Mouse (Mus musculus) thymus, adult 2 months (tissue): ENCODE results near the gene Spag8. TPM values are rescaled to one million over a fixed set of nuclear protein-coding genes. Genes with fewer than 3 reads are reported as not detected.

Source experiments
- DNase-seq: peaks from one replicate; pipeline ENCODE4 v3.0.0; 2021
- H3K27ac ChIP-seq: fragments of 200-500 bp; 2 replicates; pipeline ENCODE4 v1.5.1; 2012; ENCODE audit warnings: low read length, control low read depth; ENCODE audit not compliant: control insufficient read depth, insufficient read depth
- H3K27me3 ChIP-seq: fragments of 200-500 bp; 2 replicates; pipeline ENCODE4 v1.6.1; 2012; ENCODE audit warnings: mild to moderate bottlenecking, low read length, moderate library complexity, mixed read lengths; ENCODE audit not compliant: control insufficient read depth, insufficient read depth
- H3K36me3 ChIP-seq: fragments of 200-500 bp; 2 replicates; pipeline ENCODE4 v1.6.1; 2012; ENCODE audit warnings: mild to moderate bottlenecking, low read length, moderate library complexity; ENCODE audit not compliant: control insufficient read depth, insufficient read depth
- H3K4me1 ChIP-seq: fragments of 200-500 bp; replicated peaks from 2 replicates; pipeline ENCODE4 v1.6.1; 2012; ENCODE audit warnings: low read length; ENCODE audit not compliant: control insufficient read depth, insufficient read depth
- H3K4me3 ChIP-seq: fragments of 200-500 bp; 2 replicates; pipeline ENCODE4 v1.5.1; 2012; ENCODE audit warnings: mild to moderate bottlenecking, low read length, control low read depth, moderate library complexity; ENCODE audit not compliant: control insufficient read depth, insufficient read depth
- CTCF ChIP-seq: fragments of 200-500 bp; IDR thresholded peaks from 2 replicates; pipeline ENCODE4 v1.5.1; 2012; ENCODE audit warnings: mild to moderate bottlenecking, control low read depth, low read length, moderate library complexity, borderline replicate concordance; ENCODE audit not compliant: control insufficient read depth, poor library complexity, insufficient read depth; ENCODE audit errors: extremely low read depth
- POLR2A ChIP-seq: fragments of 200-500 bp; IDR thresholded peaks from 2 replicates; pipeline ENCODE4 v1.6.1; 2012; ENCODE audit warnings: mild to moderate bottlenecking, low read length, control low read depth, moderate library complexity; ENCODE audit not compliant: control insufficient read depth, poor library complexity, insufficient read depth; ENCODE audit errors: extremely low read depth
- WGBS: fragments of 180-500 bp; shearing (Covaris S2); methylation state at CpG from one replicate; pipeline ENCODE4 v1.1.7; 2018; 5-methylcytosine and 5-hydroxymethylcytosine counted together
- polyA plus RNA-seq: library from polyadenylated mRNA; depleted of rRNA; stranded (reverse); fragments of >200 nt; gene quantifications from 2 replicates; pipeline ENCODE4 v1.2.3, GENCODE M21; 2012

Gene Spag8
- polyA plus RNA-seq, 1 experiment: 1.00 TPM

- TF ChIP-seq POLR2A: no peak
- peak; percentile 11; the same call in 1 of the 2 replicates for TF ChIP-seq CTCF
- DNase-seq: no peak
- H3K36me3 ChIP-seq: no peaks in the 10 kb centered on the region
- peak overlapping the region; percentile 96 for H3K4me3 ChIP-seq
- H3K4me1 ChIP-seq: peaks cover 4% of the 10 kb centered on the region
- no peak overlapping the region for H3K27ac ChIP-seq
- no peaks in the 10 kb centered on the region for H3K27me3 ChIP-seq
- 13% methylated on average over 34 of the region's 34 CpGs for WGBS
Measured at GRCm38 (mm10) chr4:43655656-43656338, 2.4 kb upstream of the Spag8 start.

DNA sequence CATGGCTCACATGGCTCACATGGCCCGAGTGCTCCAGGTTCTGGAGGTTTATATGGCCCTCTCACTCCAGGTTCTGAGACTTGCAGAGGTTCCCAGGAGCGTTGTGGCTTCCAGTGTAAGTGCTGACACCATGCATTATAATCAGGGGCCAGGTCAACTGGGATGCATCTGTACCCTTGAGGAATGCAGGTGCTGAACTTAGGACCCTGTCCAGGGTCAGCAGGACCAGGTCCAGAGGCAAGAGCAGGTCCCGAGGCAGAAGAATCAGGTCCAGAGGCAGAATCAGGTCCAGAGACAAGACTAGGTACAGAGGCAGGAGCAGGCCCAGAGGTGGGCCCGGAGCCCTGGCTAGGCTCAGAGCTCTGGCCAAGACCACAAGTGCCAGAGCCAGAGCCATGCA lies 668 bp downstream of the Spag8 start:
- no peak overlapping the region for H3K27ac ChIP-seq
- WGBS: 93% methylated on average over 4 of the region's 4 CpGs
- H3K36me3 ChIP-seq: no peaks in the 10 kb centered on the region
- peaks cover 4% of the 10 kb centered on the region for H3K4me1 ChIP-seq
- no peak overlapping the region for H3K4me3 ChIP-seq
- H3K27me3 ChIP-seq: no peaks in the 10 kb centered on the region
- DNase-seq: no peak
- TF ChIP-seq CTCF (no peak), POLR2A (no peak)

DNA sequence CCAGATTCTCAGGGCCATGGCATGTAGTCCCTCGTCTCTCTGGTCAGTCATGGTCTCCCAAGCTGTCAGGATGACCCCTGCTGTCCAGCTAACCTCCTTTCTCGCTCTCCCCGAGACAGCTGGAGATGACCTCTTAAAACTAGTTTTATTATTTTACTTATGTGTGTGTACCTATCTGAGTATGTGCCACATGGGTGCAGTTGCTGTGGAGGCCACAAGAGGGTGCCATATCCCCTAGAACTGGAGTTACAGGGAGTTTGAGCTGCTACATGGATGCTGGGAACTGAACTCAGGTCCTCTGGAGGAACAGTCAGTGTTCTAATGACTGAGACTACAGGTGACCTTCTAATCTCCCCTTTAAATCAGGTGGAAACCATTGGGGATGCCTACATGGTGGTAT lies 3.6 kb downstream of the Spag8 start:
- H3K27ac ChIP-seq: no peak overlapping the region
- DNase-seq: no peak
- H3K36me3 ChIP-seq: no peaks in the 10 kb centered on the region
- WGBS: 97% methylated on average over 3 of the region's 3 CpGs
- H3K4me3 ChIP-seq: no peak overlapping the region
- H3K4me1 ChIP-seq: no peaks in the 10 kb centered on the region
- TF ChIP-seq POLR2A: no peak
- no peak for TF ChIP-seq CTCF
- H3K27me3 ChIP-seq: no peaks in the 10 kb centered on the region

GRCm38 (mm10) chr4:43640491-43640890 lies 12.9 kb downstream of the Spag8 start:
- H3K4me3 ChIP-seq: no peak overlapping the region
- no peaks in the 10 kb centered on the region for H3K27me3 ChIP-seq
- no peak for TF ChIP-seq CTCF
- no peak for TF ChIP-seq POLR2A
- H3K36me3 ChIP-seq: no peaks in the 10 kb centered on the region
- WGBS: 95% methylated on average over 6 of the region's 6 CpGs
- H3K4me1 ChIP-seq: no peaks in the 10 kb centered on the region
- no peak for DNase-seq
- H3K27ac ChIP-seq: no peak overlapping the region

DNA sequence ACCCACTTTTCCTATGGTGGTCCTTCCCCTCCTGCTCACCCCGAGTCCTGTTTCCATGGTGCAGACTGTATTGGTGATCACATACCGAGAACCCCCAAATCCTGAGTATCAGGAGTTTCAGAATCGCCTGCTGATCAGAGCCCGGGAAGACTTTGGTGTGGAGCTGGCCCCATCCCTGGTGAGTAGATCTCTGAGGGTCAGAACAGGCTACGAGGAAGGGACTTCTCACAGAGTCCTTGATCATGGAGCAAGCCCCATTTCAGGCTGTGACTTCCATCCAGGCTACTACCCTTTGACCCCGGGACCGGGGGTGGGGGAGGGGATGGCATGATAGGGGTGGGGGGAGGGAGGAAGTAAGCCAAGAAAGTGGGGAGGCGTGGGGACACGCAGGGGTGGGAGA lies 13.3 kb downstream of the Spag8 start:
- WGBS: 87% methylated on average over 9 of the region's 9 CpGs
- Histone ChIP-seq H3K4me1 (no peaks in the 10 kb centered on the region), H3K27ac (no peak overlapping the region), H3K36me3 (no peaks in the 10 kb centered on the region), H3K27me3 (no peaks in the 10 kb centered on the region), H3K4me3 (no peak overlapping the region)
- TF ChIP-seq POLR2A: no peak
- no peak for TF ChIP-seq CTCF
- DNase-seq: no peak

- H3K4me1 ChIP-seq: no peaks in the 10 kb centered on the region
- no peak overlapping the region for H3K27ac ChIP-seq
- H3K36me3 ChIP-seq: no peaks in the 10 kb centered on the region
- DNase-seq: no peak
- no peak overlapping the region for H3K4me3 ChIP-seq
- 86% methylated on average over 6 of the region's 6 CpGs for WGBS
- peaks cover 2% of the 10 kb centered on the region for H3K27me3 ChIP-seq
- TF ChIP-seq POLR2A (no peak), CTCF (no peak)
Measured at GRCm38 (mm10) chr4:43636751-43637150, 16.6 kb downstream of the Spag8 start.
